Mouse (Mus musculus) thymus, postnatal 36 days (tissue): ENCODE results near the gene Akap2.
A peak's percentile ranks its signal among the peaks of the same experiment; 100 is the strongest.

Experiments used
- DNase-seq, 2 experiments: peaks; one replicate each; pipeline ENCODE4 v3.0.0; 2022; ENCODE audit warnings: mixed read lengths in 2 of 2

Gene Akap2

GRCm38 (mm10) chr4:57703574-57704470 is 13.6 kb upstream of the Akap2 start:
- DNase-seq = no peak

GRCm38 (mm10) chr4:57704575-57704974 is 12.9 kb upstream of the Akap2 start:
- no peak for DNase-seq

DNA sequence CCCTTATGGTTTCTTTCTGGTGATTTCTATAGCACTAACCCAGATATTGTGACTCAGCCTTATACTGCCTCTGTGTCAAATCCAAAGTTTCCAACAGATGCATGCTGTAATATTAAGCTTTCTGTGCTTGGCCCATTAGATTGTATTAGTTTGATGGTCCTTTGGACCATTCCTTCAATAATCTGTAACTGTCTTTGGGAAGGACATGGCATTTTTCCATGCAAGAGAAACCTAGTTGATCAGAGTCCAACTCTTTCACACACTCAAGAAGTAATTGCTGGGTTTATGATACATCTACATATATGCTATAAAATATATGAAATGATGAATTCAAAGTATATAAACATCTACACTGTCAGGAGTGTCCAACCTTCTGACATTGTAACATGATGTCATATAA is 1.6 kb upstream of the Akap2 start:
- no peak for DNase-seq

GRCm38 (mm10) chr4:57716735-57717134 is 722 bp upstream of the Akap2 start:
- no peak for DNase-seq

GRCm38 (mm10) chr4:57719370-57719769 is 1.9 kb downstream of the Akap2 start:
- no peak for DNase-seq

GRCm38 (mm10) chr4:57720869-57721361 is 3.5 kb downstream of the Akap2 start:
- DNase-seq = peak; percentile 42 to 58

DNA sequence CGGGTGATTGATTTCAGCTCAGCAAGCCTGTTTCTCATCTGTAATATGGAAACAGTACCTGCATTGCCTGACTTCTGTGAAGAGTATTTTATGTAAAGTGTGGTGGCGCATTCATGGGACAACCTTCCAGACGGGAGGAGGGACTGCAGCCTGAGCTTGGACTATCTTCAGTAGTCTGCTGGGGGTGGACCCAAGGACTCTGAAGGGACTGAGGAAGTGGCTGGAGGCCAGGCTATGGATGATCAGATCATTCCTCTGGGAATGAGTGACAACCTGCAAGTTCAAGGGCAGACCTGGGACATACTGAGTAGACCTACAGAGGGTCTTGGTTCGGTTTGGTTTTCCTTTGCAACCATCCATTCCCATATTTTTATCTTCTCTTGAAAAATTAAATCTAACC is 4.8 kb downstream of the Akap2 start:
- no peak for DNase-seq

GRCm38 (mm10) chr4:57723659-57724058 is 6.2 kb downstream of the Akap2 start:
- DNase-seq = peak in 1 of 2 experiments; percentile 49

DNA sequence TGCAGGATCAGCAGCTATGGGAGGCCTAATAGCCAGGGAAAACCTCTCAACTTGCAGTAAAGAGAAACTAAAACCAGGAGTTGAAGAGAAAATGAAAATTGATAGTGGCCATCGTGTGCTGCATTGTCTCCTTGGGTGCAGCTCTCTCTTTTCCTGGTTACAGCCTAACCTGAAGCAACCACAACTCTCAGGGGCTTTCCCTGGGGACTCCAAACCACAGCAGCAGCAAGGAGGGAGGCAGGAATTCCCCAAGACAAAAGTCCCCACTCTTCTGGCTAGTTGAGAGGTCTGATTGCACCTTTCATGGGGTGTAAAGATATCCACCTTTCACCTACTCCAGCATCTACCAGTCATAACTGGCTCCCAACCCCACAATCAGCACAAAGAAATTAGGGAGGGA is 8.1 kb downstream of the Akap2 start:
- DNase-seq = no peak

GRCm38 (mm10) chr4:57728611-57729183 is 11.2 kb downstream of the Akap2 start:
- DNase-seq = no peak

DNA sequence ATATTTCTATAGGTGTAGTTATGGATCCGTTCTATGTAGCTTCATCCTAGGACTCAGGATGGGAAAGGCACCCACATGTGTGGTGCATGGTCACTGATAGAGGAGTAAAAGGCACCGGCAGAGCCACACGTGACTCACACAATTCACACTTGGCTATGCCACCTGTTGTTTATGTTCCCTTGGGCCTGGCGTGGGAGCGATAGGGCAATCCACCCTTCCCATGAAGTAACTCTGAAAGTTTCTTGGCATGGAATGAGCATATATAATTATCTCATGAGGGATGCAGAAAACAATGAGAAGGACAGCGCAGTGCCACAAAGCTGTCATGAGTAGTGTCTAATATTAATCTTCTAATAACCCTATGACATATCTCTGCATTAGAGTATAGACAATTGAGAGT is 12.6 kb downstream of the Akap2 start:
- DNase-seq = no peak

- peak; percentile 25 to 38 for DNase-seq
Observed at GRCm38 (mm10) chr4:57730801-57731598, 13.5 kb downstream of the Akap2 start.

GRCm38 (mm10) chr4:57732351-57732750 is 14.9 kb downstream of the Akap2 start:
- no peak for DNase-seq

DNA sequence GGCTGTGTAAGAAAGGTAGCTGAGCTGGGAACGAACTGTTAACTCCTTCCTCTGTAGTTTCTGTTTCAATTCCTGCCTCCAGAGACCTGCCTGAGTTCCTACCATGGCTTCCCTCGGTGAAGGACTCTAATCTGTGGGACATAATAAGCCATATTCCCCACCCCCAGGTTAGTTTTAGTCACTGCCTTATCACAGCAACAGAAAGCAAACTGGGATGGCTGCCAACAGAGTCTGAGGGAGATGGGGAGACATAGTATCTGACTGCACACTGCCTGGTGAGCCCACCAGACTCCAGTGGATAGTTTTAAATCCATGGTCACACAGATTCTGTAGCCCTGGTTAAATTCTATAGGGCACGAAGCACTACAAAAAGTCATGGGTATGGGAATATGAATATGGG is 16.0 kb downstream of the Akap2 start:
- no peak for DNase-seq

DNA sequence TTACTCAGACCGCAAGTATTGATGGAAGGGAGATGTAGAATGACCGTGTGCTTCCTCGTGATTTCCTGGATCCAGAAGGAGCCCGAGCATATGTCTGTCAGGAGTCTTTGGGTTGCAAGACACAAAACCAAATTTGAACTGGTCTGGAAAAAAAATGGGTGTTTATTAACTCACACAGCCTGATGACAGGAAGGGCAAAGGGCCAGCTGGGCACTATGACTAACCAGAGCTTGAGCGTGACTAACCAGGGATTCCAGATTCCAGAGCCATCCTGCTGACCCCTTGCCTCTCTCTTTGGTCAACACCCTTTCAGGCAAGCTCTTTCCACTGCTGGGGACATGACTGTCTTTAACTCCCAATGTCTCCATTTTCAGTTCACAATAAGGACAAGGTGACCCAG is 18.0 kb downstream of the Akap2 start:
- no peak for DNase-seq

GRCm38 (mm10) chr4:57738856-57739552 is 21.5 kb downstream of the Akap2 start:
- no peak for DNase-seq

DNA sequence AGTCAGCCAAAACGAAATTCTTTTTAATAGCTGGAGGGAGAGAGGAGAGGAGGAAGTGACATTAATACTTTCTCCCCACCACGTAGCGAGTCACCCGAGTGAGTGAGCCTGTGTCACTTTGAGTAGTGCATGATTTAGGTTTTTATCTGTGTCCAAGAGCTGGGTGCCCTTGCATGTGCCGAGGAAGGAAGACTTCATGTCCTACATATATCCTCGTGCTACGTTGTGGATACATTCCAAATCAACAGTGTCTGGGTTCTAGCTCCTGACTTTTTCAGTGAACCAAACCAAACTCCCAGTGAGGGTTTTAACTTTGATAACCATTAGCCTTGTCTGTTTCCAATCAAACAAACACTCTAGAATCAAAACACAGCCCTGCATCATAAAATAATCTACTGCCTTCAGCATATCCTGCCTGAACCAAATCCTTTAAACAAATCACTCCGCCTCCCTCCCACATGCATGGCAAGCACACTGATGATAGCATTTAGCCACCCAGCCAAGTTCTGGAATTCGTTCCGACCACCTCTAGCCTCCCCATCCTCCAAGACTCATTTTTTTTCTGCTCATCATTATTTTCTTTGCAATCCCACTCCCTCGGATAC is 26.0 kb downstream of the Akap2 start:
- no peak for DNase-seq

DNA sequence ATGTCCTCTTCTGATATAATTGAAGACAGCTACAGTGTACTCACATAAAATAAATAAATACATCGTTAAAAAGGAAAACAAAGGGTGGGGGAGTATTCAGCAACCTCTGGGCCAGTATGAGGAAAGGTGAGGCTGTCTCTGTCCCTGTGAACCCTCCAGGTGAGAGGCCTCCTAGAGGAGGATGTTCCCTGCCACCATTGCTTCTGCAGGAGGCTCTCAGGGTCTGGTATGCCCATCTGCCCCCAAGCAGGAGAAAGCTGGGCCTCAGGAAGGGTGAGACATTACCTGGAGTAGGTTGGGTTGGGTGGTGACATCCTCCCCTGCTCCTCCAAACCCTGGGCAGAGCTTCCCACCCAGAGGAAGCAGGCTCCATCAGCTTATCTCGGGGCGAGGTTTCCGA is 33.2 kb downstream of the Akap2 start:
- DNase-seq = no peak

- no peak for DNase-seq
Observed at GRCm38 (mm10) chr4:57751054-57751453, 33.6 kb downstream of the Akap2 start.

GRCm38 (mm10) chr4:57751566-57751965 is 34.1 kb downstream of the Akap2 start:
- no peak for DNase-seq

- DNase-seq = no peak
Observed at GRCm38 (mm10) chr4:57755085-57755484, 37.6 kb downstream of the Akap2 start.

DNA sequence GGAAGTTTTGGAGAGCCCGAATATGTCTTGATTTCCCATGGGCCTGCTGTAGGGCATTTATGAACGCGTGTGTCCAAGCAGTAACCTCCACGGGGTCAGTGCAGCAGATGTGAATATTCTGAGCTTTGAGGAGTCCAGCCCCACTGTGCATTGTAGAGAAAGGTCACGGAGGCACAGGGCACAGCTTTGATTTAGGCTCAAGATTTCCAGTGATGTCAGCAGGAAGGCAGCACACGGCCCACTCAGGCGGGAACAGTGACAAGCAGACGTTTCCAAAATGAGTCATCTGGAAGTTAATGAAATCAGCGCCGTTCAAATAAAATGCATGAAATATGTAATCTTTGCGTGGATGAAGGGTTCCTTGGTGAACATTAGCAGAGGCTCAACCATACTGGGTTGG is 40.5 kb downstream of the Akap2 start:
- DNase-seq = no peak
